Mouse (Mus musculus) small intestine, adult 2 months (tissue): ENCODE measurements around the gene Ehf. TPM values are rescaled to one million over a fixed set of nuclear protein-coding genes. Genes with fewer than 3 reads are reported as not detected.

Experiments used
- H3K27ac ChIP-seq: fragments of 200-500 bp; 2 replicates; pipeline ENCODE4 v1.5.1; 2012; ENCODE audit warnings: low read depth, low read length, control low read depth, inconsistent platforms; ENCODE audit not compliant: insufficient read depth
- H3K27me3 ChIP-seq: fragments of 200-500 bp; 2 replicates; pipeline ENCODE4 v1.6.1; 2012; ENCODE audit warnings: mild to moderate bottlenecking, moderate library complexity, low read length, inconsistent platforms; ENCODE audit not compliant: control insufficient read depth, insufficient read depth
- H3K36me3 ChIP-seq: fragments of 200-500 bp; 2 replicates; pipeline ENCODE4 v1.6.1; 2012; ENCODE audit warnings: mild to moderate bottlenecking, low read length, control low read depth, inconsistent platforms; ENCODE audit not compliant: control insufficient read depth, insufficient read depth
- H3K4me1 ChIP-seq: fragments of 200-500 bp; 2 replicates; pipeline ENCODE4 v1.6.1; 2012; ENCODE audit warnings: low read length, inconsistent platforms, mixed read lengths; ENCODE audit not compliant: control insufficient read depth, insufficient read depth, insufficient read length
- H3K4me3 ChIP-seq: fragments of 200-500 bp; 2 replicates; pipeline ENCODE4 v1.5.1; 2012; ENCODE audit warnings: low read depth, mild to moderate bottlenecking, control low read depth, inconsistent platforms, low read length, moderate library complexity
- CTCF ChIP-seq: fragments of 200-500 bp; IDR thresholded peaks from 2 replicates; pipeline ENCODE4 v1.5.1; 2012; ENCODE audit warnings: low read depth, mild to moderate bottlenecking, control low read depth, inconsistent platforms, low read length, moderate library complexity, mixed read lengths; ENCODE audit not compliant: insufficient replicate concordance, insufficient read length; ENCODE audit errors: extremely low read depth
- POLR2A ChIP-seq: fragments of 200-500 bp; IDR thresholded peaks from 2 replicates; pipeline ENCODE4 v1.6.1; 2012; ENCODE audit warnings: low read depth, mild to moderate bottlenecking, control low read depth, inconsistent platforms, low read length, moderate library complexity
- WGBS: fragments of 180-500 bp; shearing (Covaris S2); methylation state at CpG from one replicate; pipeline ENCODE4 v1.1.7; 2018; 5-methylcytosine and 5-hydroxymethylcytosine counted together
- polyA plus RNA-seq: library from polyadenylated mRNA; depleted of rRNA; stranded (reverse); fragments of >200 nt; gene quantifications from 2 replicates; pipeline ENCODE4 v1.2.3, GENCODE M21; 2012

Gene Ehf
- polyA plus RNA-seq, 1 experiment, result 34.2 TPM

GRCm38 (mm10) chr2:103293751-103294150 lies 9.3 kb downstream of the Ehf start:
- 26% methylated on average over 5 of the region's 5 CpGs for WGBS
- peak overlapping the region; percentile 75 for H3K27ac ChIP-seq
- TF ChIP-seq POLR2A, result no peak
- 0 out of 2 replicates have a peak, but pooled peaks have one; percentile 16 for TF ChIP-seq CTCF

DNA sequence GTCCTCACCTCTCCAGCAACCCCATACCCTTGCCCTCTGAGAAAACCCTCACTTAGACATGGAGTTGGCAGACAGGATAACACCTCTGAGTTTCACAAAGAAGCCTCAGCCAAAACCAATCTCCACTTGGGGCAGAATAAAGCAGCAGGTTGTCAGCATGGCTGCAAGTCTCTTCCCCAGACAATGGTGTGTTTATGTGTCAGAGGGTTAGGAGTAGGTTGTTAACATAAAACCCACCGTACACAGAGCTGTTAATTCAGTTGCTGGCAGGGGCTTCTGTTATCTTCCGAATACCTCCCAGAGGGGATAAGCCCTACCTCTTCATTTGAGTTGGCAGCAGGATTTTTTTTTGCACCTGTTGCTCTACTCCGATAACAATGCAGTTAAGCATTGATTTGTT lies 9.9 kb downstream of the Ehf start:
- Histone ChIP-seq H3K27ac (no peak overlapping the region), H3K36me3 (no peaks in the 10 kb centered on the region), H3K27me3 (no peaks in the 10 kb centered on the region), H3K4me3 (no peak overlapping the region), H3K4me1 (peaks cover 30% of the 10 kb centered on the region)
- TF ChIP-seq POLR2A (no peak), CTCF (no peak)
- 15% methylated on average over 3 of the region's 3 CpGs for WGBS

More at GRCm38 (mm10) chr2:103293751-103294150, 9.3 kb downstream of the Ehf start:
- H3K36me3 ChIP-seq, result no peaks in the 10 kb centered on the region
- peaks cover 30% of the 10 kb centered on the region for H3K4me1 ChIP-seq
- no peak overlapping the region for H3K4me3 ChIP-seq
- H3K27me3 ChIP-seq, result no peaks in the 10 kb centered on the region

DNA sequence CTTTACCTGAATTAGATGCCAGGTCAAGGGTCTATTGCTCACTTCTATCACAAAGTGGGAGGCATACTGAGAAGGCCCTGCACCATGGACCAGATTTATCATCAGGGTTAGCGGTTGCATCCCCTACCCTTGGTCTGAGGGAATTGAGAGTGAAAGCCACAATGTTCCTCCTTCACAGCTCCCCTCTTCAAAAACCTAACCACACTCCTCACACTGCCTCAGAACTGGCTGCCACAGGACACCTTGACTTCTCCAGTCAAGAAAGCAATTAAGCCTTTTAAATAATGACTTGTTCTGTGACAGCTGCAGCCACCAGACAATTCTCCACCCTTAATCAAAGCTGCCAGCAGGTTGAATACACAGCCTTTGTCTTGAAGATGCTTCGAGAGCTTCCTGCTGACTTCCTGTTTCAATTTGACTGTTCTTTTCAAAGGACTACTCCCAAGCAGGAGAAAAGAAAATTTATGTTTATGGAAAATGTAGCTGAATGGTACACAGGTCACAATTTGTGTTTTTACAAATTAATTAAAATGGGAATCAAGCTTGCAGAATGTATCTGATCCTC lies 12.3 kb downstream of the Ehf start:
- Histone ChIP-seq H3K27ac (no peak overlapping the region), H3K4me1 (peaks cover 27% of the 10 kb centered on the region), H3K36me3 (no peaks in the 10 kb centered on the region), H3K4me3 (no peak overlapping the region), H3K27me3 (no peaks in the 10 kb centered on the region)
- TF ChIP-seq POLR2A (no peak), CTCF (no peak)
- 51% methylated on average over 2 of the region's 2 CpGs for WGBS

- Histone ChIP-seq H3K27me3 (no peaks in the 10 kb centered on the region), H3K36me3 (no peaks in the 10 kb centered on the region), H3K27ac (no peak overlapping the region), H3K4me3 (no peak overlapping the region), H3K4me1 (peaks cover 24% of the 10 kb centered on the region)
- TF ChIP-seq POLR2A (no peak), CTCF (no peak)
- WGBS, result 64% methylated on average over 3 of the region's 3 CpGs
These were observed 12.9 kb downstream of the Ehf start for GRCm38 (mm10) chr2:103290167-103290566.

GRCm38 (mm10) chr2:103289407-103289950 lies 13.6 kb downstream of the Ehf start:
- 54% methylated on average over 7 of the region's 7 CpGs for WGBS
- no peaks in the 10 kb centered on the region for H3K27me3 ChIP-seq

DNA sequence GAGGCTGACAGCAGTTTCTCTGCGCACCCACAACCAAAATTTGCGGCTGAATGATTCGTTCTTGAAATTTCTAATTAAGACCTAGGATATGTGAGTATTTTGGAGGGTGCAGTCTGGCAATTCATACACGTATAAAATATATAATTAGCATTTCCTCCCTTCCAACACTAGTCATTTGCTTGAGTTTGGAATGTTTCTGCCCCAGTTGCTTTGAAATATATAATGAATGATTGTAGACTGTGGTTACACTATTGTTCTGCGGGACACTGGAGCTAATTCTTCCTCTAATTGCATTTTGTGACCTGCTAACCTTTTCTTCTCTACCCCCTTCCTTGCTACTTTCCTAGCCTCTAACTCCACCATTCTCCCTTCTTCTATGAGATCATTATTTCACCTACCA lies 15.4 kb downstream of the Ehf start:
- Histone ChIP-seq H3K27me3 (no peaks in the 10 kb centered on the region), H3K36me3 (no peaks in the 10 kb centered on the region), H3K27ac (no peak overlapping the region), H3K4me3 (no peak overlapping the region), H3K4me1 (peaks cover 22% of the 10 kb centered on the region)
- 82% methylated on average over 5 of the region's 5 CpGs for whole genome bisulfite sequencing
- TF ChIP-seq POLR2A, result no peak
- no peak for TF ChIP-seq CTCF

More at GRCm38 (mm10) chr2:103289407-103289950, 13.6 kb downstream of the Ehf start:
- Histone ChIP-seq H3K36me3 (no peaks in the 10 kb centered on the region), H3K4me1 (peaks cover 19% of the 10 kb centered on the region), H3K4me3 (no peak overlapping the region), H3K27ac (no peak overlapping the region)
- TF ChIP-seq POLR2A, result no peak
- TF ChIP-seq CTCF, result no peak

DNA sequence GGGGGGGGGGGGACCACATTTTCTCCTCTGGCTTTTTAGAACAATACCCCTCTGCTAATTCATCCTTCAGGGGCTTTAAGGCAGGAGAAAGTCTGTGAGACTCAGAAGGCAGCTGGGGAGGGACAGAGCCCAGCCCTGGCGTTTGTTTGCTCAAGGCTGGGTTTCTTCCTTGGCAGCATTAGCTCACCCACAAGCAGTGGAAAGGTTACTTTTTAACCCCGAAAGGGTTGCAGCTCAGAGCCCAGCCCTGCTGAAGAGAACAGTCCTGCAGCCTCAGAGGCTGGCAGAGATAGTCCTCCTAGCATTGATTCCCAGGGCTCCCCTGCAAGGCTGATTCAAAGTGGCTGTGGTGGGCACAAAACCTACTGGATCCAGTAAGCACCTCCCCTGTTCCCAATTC lies 17.5 kb downstream of the Ehf start:
- Histone ChIP-seq H3K4me3 (no peak overlapping the region), H3K36me3 (no peaks in the 10 kb centered on the region), H3K4me1 (peaks cover 25% of the 10 kb centered on the region), H3K27ac (peak overlapping the region; percentile 91), H3K27me3 (no peaks in the 10 kb centered on the region)
- WGBS, result 12% methylated on average over 2 of the region's 2 CpGs
- TF ChIP-seq POLR2A (no peak), CTCF (no peak)
